Mouse (Mus musculus): ENCODE results near the gene Poc1a. TPM values are rescaled to one million over a fixed set of nuclear protein-coding genes. Genes with fewer than 3 reads are reported as not detected.

Gene Poc1a
- total and polyA plus RNA-seq, 3 experiments, result 24.5 to 46.7 (median 31.9) TPM

GRCm38 (mm10) chr9:106303460-106303960 is 22.6 kb downstream of the Poc1a start:
- peak; percentile 11 for DNase-seq (ENCODE audit: extremely low read depth)
- in situ Hi-C loops (cut with MboI; ENCODE audit: low pct_ligation_motif_present, low pct_unique_long_range_greater_than_20kb, low sequenced_read_pairs) (no loop called here), dilution Hi-C loops (cut with MboI; ENCODE audit: extremely low pct_ligation_motif_present, extremely low pct_unique_long_range_greater_than_20kb, low sequenced_read_pairs) (no loop called here)
- Histone ChIP-seq H3K4me2 (ENCODE audit: insufficient read depth, low read depth, poor library complexity, severe bottlenecking) (no peak overlapping the region), H3K9ac (ENCODE audit: insufficient read depth, low read depth) (no peak overlapping the region), H3K4me1 (ENCODE audit: control insufficient read depth in 1 of 2, insufficient read depth in 2 of 2) (peaks cover 7 to 35% of the 10 kb centered on the region in 2 experiments), H3K27ac (ENCODE audit: insufficient read depth, low read depth) (no peak overlapping the region), H3K36me3 (replicated peaks in 1 of 2; ENCODE audit: control insufficient read depth in 1 of 2, insufficient read depth in 1 of 2, low read length in 1 of 2) (peaks cover 25 to 77% of the 10 kb centered on the region in 2 experiments), H3K9me3 (replicated peaks; ENCODE audit: low read length) (no peaks in the 10 kb centered on the region), H3K79me2 (replicated peaks; ENCODE audit: control insufficient read depth, extremely low read depth, insufficient read depth, poor library complexity, severe bottlenecking) (no peaks in the 10 kb centered on the region), H3K27me3 (replicated peaks) (no peaks in the 10 kb centered on the region), H3K4me3 (replicated peaks in 1 of 3; ENCODE audit: low read depth in 2 of 3, low read length in 2 of 3, poor library complexity in 1 of 3) (no peak overlapping the region)
- no peak for TF ChIP-seq E2F4 (IDR thresholded peaks at IDR 0.05; ENCODE audit: insufficient replicate concordance, low read depth, low read length)
- TF ChIP-seq TCF12 (IDR thresholded peaks at IDR 0.05; ENCODE audit: low read depth, low read length), result 0 out of 2 replicates have a peak, but pooled peaks have one; percentile 18

- TF ChIP-seq GABPA (IDR thresholded peaks at IDR 0.05; ENCODE audit: insufficient replicate concordance, low read depth, low read length) (no peak), TCF12 (IDR thresholded peaks at IDR 0.05; ENCODE audit: low read depth, low read length) (no peak), UBTF (IDR thresholded peaks at IDR 0.05; ENCODE audit: low read depth, low read length) (no peak), RAD21 (IDR thresholded peaks at IDR 0.05; ENCODE audit: low read depth, low read length) (no peak), JUN (IDR thresholded peaks at IDR 0.05; ENCODE audit: insufficient read depth, low read depth, low read length) (no peak), RCOR1 (conservative IDR thresholded peaks at IDR 0.05; ENCODE audit: low read depth, low read length) (no peak), PAX5 (IDR thresholded peaks at IDR 0.05; ENCODE audit: low read length) (no peak), KAT2A (IDR thresholded peaks at IDR 0.05; ENCODE audit: insufficient replicate concordance, low read length) (no peak), POLR2AphosphoS2 (IDR thresholded peaks at IDR 0.05; ENCODE audit: low read depth, low read length) (no peak), ZMIZ1 (IDR thresholded peaks at IDR 0.05; ENCODE audit: low read depth, low read length) (no peak)
- Histone ChIP-seq H3K27ac (ENCODE audit: insufficient read depth, low read depth) (no peak overlapping the region), H3K4me3 (replicated peaks in 1 of 3; ENCODE audit: low read depth in 2 of 3, low read length in 2 of 3, poor library complexity in 1 of 3) (no peak overlapping the region), H3K9ac (ENCODE audit: insufficient read depth, low read depth) (no peak overlapping the region), H3K79me2 (replicated peaks; ENCODE audit: control insufficient read depth, extremely low read depth, insufficient read depth, poor library complexity, severe bottlenecking) (no peaks in the 10 kb centered on the region), H3K27me3 (replicated peaks) (no peaks in the 10 kb centered on the region), H3K36me3 (replicated peaks in 1 of 2; ENCODE audit: control insufficient read depth in 1 of 2, insufficient read depth in 1 of 2, low read length in 1 of 2) (peaks cover 21 to 70% of the 10 kb centered on the region in 2 experiments), H3K4me1 (ENCODE audit: control insufficient read depth in 1 of 2, insufficient read depth in 2 of 2) (peaks cover 12 to 52% of the 10 kb centered on the region in 2 experiments), H3K9me3 (replicated peaks; ENCODE audit: low read length) (no peaks in the 10 kb centered on the region), H3K4me2 (ENCODE audit: insufficient read depth, low read depth, poor library complexity, severe bottlenecking) (no peak overlapping the region)
- in situ Hi-C loops (cut with MboI; ENCODE audit: low pct_ligation_motif_present, low pct_unique_long_range_greater_than_20kb, low sequenced_read_pairs) (loop anchor here (5.0 kb wide), 1 partner anchor 107 kb away; no protein-coding TSS in a partner anchor), dilution Hi-C loops (cut with MboI; ENCODE audit: extremely low pct_ligation_motif_present, extremely low pct_unique_long_range_greater_than_20kb, low sequenced_read_pairs) (no loop called here)
- DNase-seq (ENCODE audit: extremely low read depth), result no peak
Measured at GRCm38 (mm10) chr9:106305228-106305627, 24.4 kb downstream of the Poc1a start.
